Mouse (Mus musculus) liver, adult 2 months (tissue): ENCODE measurements at regions not wholly inside any gene's neighbourhood (a gene's known extent, or its start where the extent isn't known, plus 50 kb on each side); places are given as distances from the start of the nearest gene placed in this dataset.
A peak's percentile ranks its signal among the peaks of the same experiment; 100 is the strongest.

Source experiments
- DNase-seq: peaks from one replicate; pipeline ENCODE4 v3.0.0-alpha.2; 2011; ENCODE audit warnings: low read depth, low spot score; ENCODE audit errors: extremely low read depth
- H3K27ac ChIP-seq: fragments of 200-500 bp; replicated peaks from 2 replicates; pipeline ENCODE4 v1.5.1; 2012; ENCODE audit warnings: low read depth, mild to moderate bottlenecking, control low read depth, inconsistent platforms, low read length; ENCODE audit not compliant: insufficient read depth
- H3K27me3 ChIP-seq: fragments of 200-500 bp; 2 replicates; pipeline ENCODE4 v1.6.1; 2012; ENCODE audit warnings: mild to moderate bottlenecking, moderate library complexity, low read length, inconsistent platforms; ENCODE audit not compliant: control insufficient read depth, insufficient read depth
- H3K36me3 ChIP-seq: fragments of 200-500 bp; 2 replicates; pipeline ENCODE4 v1.6.1; 2012; ENCODE audit warnings: low read length, inconsistent platforms; ENCODE audit not compliant: control insufficient read depth, insufficient read depth
- H3K4me1 ChIP-seq: fragments of 200-500 bp; 2 replicates; pipeline ENCODE4 v1.6.1; 2011; ENCODE audit warnings: low read length; ENCODE audit not compliant: control insufficient read depth, insufficient read depth
- H3K4me3 ChIP-seq: fragments of 200-500 bp; 2 replicates; pipeline ENCODE4 v1.5.1; 2011; ENCODE audit warnings: low read depth, mild to moderate bottlenecking, control low read depth, low read length, moderate library complexity; ENCODE audit not compliant: insufficient read depth
- H3K79me2 ChIP-seq: fragments of 200-500 bp; 2 replicates; pipeline ENCODE4 v1.6.1; 2012; ENCODE audit warnings: inconsistent platforms, mild to moderate bottlenecking, low read length, moderate library complexity; ENCODE audit not compliant: control insufficient read depth, insufficient read depth
- H3K9ac ChIP-seq: fragments of 200-500 bp; 2 replicates; pipeline ENCODE4 v1.6.1; 2012; ENCODE audit warnings: low read depth, mild to moderate bottlenecking, control low read depth, inconsistent platforms, low read length
- CTCF ChIP-seq: fragments of 200-500 bp; IDR thresholded peaks from 2 replicates; pipeline ENCODE4 v1.5.1; 2011; ENCODE audit warnings: low read depth, low read length, control low read depth
- POLR2A ChIP-seq: fragments of 200-500 bp; IDR thresholded peaks from 2 replicates; pipeline ENCODE4 v1.6.1; 2011; ENCODE audit warnings: low read length, control low read depth; ENCODE audit not compliant: insufficient read depth; ENCODE audit errors: extremely low read depth
- WGBS: fragments of 180-500 bp; shearing (Covaris S2); methylation state at CpG from one replicate; pipeline ENCODE4 v1.1.7; 2018; 5-methylcytosine and 5-hydroxymethylcytosine counted together

DNA sequence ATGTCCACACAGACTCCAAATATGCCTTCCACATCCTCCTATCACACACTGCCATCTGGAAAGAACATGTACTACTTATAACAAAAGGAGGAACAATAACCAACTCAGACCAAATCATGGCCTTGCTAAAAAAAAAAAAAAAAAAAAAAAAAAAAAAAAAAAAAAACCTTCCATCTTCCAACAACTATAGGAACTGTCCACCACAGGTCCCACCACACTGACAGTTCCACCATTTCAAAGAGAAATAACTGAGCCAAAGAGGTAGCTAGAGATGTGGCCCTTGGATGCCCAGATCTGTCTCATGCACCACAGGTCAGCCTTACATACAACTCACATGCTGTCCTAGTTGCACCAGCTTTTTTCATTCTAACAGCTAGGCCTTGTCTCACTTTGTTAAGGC is 97.1 kb downstream of the Tmem17 start:
- Histone ChIP-seq H3K4me1 (no peaks in the 10 kb centered on the region; the same call in 1 of the 2 replicates), H3K9ac (no peak overlapping the region), H3K79me2 (no peaks in the 10 kb centered on the region), H3K36me3 (no peaks in the 10 kb centered on the region), H3K27me3 (no peaks in the 10 kb centered on the region), H3K4me3 (no peak overlapping the region), H3K27ac (no peak overlapping the region)
- TF ChIP-seq POLR2A (no peak), CTCF (no peak)
- DNase-seq = no peak

GRCm38 (mm10) chr11:22610433-22611101 is 98.7 kb downstream of the Tmem17 start:
- H3K27ac ChIP-seq = no peak overlapping the region
- WGBS = 20% methylated on average over 12 of the region's 12 CpGs
- no peak for DNase-seq

DNA sequence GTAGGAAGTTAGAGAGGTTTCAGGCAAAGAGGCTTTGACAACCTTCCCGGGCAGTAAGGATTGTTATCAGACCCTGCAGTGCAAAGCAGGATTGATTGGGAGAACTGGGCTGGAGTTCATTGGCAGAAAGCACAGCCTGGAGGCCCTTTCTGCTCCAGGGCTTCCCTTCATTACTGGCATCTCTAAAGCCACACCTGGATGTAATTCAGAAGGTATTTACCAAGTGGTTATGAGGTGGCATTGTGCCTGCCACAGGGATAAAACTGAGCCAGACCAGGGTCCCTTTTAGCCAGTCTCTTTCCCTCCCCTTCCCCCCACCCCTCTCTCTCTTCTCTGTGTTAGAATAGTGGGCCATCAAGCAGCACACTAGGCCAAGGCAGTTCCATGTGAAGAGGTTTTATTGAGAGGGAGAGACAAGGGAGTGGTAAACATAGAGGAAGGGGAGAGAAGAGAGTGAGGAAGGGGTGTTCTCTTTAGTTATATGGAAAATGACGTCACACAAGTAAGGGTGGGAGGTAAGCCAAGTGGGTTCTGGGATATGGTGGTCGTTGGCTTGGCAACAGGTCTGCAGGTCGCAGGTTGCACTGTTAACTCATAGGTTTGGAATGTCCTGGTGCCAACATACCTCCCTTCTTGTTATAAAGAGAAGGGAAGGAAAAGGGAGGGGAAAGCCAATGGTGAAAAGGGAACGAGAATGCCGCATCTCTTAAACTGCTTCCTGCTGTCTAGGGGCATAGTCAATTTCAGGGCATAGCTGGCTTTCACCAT is 99.4 kb downstream of the Tmem17 start:
- no peak overlapping the region for H3K9ac ChIP-seq
- WGBS = 66% methylated on average over 6 of the region's 6 CpGs
- no peaks in the 10 kb centered on the region for H3K27me3 ChIP-seq
- DNase-seq = no peak
- no peak overlapping the region for H3K27ac ChIP-seq
- no peaks in the 10 kb centered on the region; the same call in 1 of the 2 replicates for H3K4me1 ChIP-seq
- no peaks in the 10 kb centered on the region for H3K79me2 ChIP-seq
- H3K36me3 ChIP-seq = no peaks in the 10 kb centered on the region
- TF ChIP-seq POLR2A (no peak), CTCF (no peak)
- no peak overlapping the region for H3K4me3 ChIP-seq

More at GRCm38 (mm10) chr11:22610433-22611101, 98.7 kb downstream of the Tmem17 start:
- Histone ChIP-seq H3K4me1 (no peaks in the 10 kb centered on the region; the same call in 1 of the 2 replicates), H3K79me2 (no peaks in the 10 kb centered on the region), H3K4me3 (no peak overlapping the region), H3K9ac (no peak overlapping the region), H3K27me3 (no peaks in the 10 kb centered on the region), H3K36me3 (no peaks in the 10 kb centered on the region)
- TF ChIP-seq CTCF = no peak
- TF ChIP-seq POLR2A = no peak

- Histone ChIP-seq H3K4me3 (no peak overlapping the region), H3K36me3 (no peaks in the 10 kb centered on the region), H3K4me1 (no peaks in the 10 kb centered on the region; the same call in 1 of the 2 replicates), H3K27ac (no peak overlapping the region), H3K27me3 (no peaks in the 10 kb centered on the region), H3K9ac (no peak overlapping the region), H3K79me2 (no peaks in the 10 kb centered on the region)
- WGBS = 76% methylated on average over 2 of the region's 2 CpGs
- no peak for DNase-seq
- TF ChIP-seq CTCF (no peak), POLR2A (no peak)
These were observed 101.6 kb downstream of the Tmem17 start for GRCm38 (mm10) chr11:22613500-22613899.

DNA sequence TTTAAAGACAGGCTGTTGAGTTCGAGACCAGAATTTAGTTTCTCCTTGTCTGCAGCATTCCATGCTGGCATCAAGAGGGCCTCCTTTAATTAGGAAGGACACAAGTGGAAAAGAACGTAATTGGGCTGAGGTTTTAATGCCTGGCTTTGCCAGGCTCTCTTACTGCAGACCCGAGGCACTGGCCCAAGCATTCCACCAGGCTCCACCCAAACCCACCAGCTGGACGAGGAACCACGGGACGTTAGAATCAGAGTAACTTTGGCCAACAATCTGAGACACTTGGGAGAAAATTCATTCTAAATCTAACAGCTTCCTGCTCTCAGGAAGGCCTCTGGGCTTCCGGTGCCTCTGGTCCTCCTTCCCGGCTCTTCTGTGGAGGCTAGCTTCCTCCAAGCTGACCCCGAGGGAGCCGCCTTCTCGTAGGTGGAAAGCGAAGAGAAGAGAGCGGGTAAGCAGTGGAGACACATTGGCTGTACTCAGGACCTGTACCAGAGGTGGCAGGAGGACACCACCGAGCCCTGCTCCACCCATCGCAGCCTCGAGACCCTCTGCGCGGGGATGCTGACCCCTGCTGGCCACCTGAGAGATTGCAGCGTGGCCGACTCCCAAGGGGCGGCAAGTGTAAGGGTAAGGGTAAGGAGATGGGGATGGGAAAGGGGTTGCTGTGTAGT is 105.5 kb downstream of the Tmem17 start:
- H3K79me2 ChIP-seq = no peaks in the 10 kb centered on the region
- H3K27me3 ChIP-seq = no peaks in the 10 kb centered on the region
- no peaks in the 10 kb centered on the region for H3K36me3 ChIP-seq
- WGBS = 11% methylated on average over 21 of the region's 21 CpGs
- peak; percentile 66 for DNase-seq
- 0 out of 2 replicates have a peak overlapping the region, but pooled peaks have one; percentile 5 for H3K27ac ChIP-seq
- no peak for TF ChIP-seq POLR2A
- TF ChIP-seq CTCF = peak; percentile 97
- H3K4me3 ChIP-seq = peak overlapping the region; percentile 36; the same call in 1 of the 2 replicates
- H3K9ac ChIP-seq = peak overlapping the region; percentile 52
- H3K4me1 ChIP-seq = no peaks in the 10 kb centered on the region
